Mouse (Mus musculus) kidney, postnatal 25 days (tissue): Measurements from ENCODE around the gene Lrp8.

ENCODE experiments used
- DNase-seq, 2 experiments: peaks; one replicate each; pipeline ENCODE4 v3.0.0; 2021; ENCODE audit warnings: mixed read lengths in 2 of 2

Gene Lrp8

GRCm38 (mm10) chr4:107923803-107924194, 121.7 kb downstream of the Lrp8 start:
- DNase-seq: no peak
